Mouse (Mus musculus) leukemia stem cell, adult 10-12 weeks (primary cell): ENCODE data around the gene Syngr4. TPM values are rescaled to one million over a fixed set of nuclear protein-coding genes. Genes with fewer than 3 reads are reported as not detected.

ENCODE experiments used
- polyA plus RNA-seq: library from polyadenylated mRNA; stranded (reverse); fragments of >175 nt; gene quantifications from 2 replicates; pipeline ENCODE4 v1.2.3, GENCODE M21; 2012; ENCODE audit warnings: low replicate concordance

The Syngr4 gene
- 1.0 and 3.0 TPM in 2 replicates for polyA plus RNA-seq

DNA sequence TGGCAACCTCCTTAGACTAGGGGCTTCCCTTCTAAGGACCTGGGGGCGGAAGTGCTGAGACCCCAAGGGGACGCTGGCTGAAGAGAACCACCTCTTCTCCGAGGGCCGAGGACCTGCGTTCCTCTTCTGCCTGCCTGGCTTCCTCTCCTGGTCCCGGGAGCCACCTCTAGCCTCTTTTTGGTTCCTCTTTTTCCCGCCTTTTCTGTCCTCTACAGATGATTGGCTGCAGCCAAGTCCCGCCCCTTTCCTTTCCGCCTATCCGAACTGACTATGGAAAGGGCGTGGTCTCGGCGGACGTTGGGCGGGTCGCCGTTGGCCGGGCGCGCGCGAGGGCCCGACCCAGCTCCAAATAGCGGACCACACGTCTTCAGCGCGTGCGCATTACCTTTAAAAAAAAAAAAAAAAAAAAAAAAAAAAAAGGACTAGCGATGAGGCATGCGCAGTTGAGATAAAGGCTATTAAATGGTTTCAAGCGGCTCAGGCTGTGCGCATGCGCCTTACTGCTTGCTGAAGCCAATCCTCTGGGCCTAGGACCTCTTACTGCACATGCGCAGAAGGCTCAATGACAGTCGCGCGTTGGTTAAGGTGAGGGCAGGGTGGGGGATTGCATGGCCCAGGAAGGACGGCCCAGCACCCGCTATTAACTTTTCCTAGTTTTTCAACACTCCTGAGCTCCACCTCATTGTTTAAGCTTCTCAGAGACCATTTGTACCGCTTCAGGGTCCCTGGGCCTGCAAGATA, at the start of gene Syngr4, which contains the start of gene Tmem143:
TSS of gene Syngr4 (minus strand) at position 198 of the 741 bp plus-strand sequence.
TSS of gene Tmem143 (plus strand) at position 425 of the 741 bp plus-strand sequence.

DNA sequence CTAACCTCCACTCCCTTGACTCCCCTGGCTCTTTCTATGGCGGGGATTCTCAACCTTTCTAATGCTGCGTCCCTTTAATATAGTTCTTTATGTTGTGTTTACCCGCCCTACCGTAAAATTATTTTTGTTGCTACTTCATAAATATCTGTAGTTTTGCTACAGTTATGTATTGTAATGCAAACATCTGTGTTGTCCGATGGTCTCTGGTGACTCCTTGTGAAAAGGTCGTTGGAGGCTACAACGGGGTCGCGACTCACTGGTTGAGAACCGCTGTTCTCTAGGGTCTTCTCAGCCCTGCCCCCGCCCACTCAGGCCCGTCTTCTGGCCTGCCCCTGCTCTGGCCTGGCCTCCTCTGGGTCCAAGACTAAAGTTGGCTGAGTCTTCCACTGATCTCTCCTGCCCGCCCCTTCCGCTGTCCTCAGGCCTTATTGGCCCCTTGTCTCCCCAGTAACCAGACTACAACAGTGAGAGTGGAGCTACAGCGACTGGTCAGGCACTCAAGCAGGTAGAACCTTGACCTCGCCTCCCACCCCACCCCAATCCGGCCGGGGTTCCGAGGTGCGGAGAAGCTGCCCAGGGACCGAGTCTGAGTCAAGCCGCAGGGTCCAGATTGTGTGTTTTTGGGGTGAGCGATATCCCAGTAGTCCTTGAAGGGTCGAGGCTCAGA, 27.4 kb upstream of the Syngr4 start, which contains the start of gene Ccdc114:
TSS of gene Ccdc114 (plus strand) at position 311 of the 667 bp plus-strand sequence.

DNA sequence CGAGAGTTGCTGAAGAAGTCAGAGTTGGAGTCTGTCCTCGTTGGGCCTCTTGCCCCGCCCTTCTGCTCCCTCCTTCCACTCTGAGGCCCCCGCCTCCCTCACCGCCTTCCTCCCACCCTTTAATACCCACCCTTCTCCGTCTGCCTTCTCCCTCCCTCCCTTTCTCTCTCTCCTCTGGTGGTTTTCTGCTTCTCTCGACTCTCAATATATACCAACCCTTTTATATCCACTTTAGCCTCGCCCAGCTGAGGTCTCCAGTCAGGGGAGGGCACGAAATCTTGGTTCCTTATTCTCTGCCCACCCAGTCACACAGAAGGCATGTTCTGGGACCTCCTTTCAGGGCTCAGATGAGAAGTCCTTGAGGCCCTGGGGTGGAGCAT, 24.7 kb upstream of the Syngr4 start, which contains the start of gene Emp3:
TSS of gene Emp3 (minus strand) at position 163 of the 380 bp plus-strand sequence.

DNA sequence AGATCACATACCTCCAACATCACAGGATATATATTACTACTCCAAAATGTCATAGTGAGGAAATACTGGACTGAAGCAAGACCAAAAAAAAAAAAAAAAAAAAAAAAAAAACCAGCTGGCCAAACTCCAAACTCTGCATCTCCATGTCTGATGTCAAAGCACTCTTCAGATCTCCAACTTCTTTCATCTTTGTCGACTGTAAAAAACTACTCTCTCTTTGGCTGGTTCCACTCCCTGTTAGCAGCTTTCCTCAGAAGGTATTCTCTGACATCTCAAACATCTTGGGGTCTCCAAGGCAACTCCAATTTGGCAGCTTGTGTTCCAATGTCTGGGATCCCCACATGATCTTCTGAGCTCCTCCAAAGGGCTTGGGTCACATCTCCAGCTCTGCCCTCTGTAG, 18.2 kb downstream of the Syngr4 start, which contains the start of gene Grin2d:
TSS of gene Grin2d (minus strand) at position 101 of the 400 bp plus-strand sequence.

DNA sequence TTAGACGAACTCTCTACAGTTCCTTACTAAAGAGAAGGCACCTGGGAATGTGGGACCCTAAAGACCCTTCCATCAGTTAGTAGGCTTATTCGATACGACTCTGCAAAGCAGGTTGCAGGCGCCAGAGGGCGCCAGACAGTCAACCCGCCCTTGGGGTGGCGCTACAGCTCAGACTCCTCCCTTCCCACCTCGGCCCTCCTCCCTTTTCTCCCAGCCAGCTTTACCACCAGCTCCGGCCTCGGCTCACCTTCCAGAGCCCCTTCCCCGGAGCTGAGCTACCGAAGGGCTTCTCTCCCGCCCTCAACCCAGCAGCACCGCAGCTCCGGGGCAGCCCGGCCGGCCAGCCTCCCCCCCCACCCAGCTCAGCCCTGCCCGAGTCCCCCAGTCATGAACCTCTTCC, 23.9 kb downstream of the Syngr4 start, which contains the start of gene Kdelr1:
TSS of gene Kdelr1 (plus strand) at position 149 of the 400 bp plus-strand sequence.

Other genes starting within 250 kb of the Syngr4 start
- gene Fut2, start 230.3 kb downstream of the Syngr4 start, polyA plus RNA-seq = not detected in 2 replicates
- gene Ntn5, start 212.7 kb downstream of the Syngr4 start, polyA plus RNA-seq = 0.69 and 0.93 TPM in 2 replicates
- not detected in 2 replicates for gene Sec1, start 202.3 kb downstream of the Syngr4 start, polyA plus RNA-seq
- 0.55 TPM in 1 of 2 replicates, not detected in the other for gene Car11, start 196.9 kb downstream of the Syngr4 start, polyA plus RNA-seq
- gene Dbp, start 191.6 kb downstream of the Syngr4 start, polyA plus RNA-seq = 7.1 and 10.3 TPM in 2 replicates
- gene Rpl18, start 181.3 kb downstream of the Syngr4 start, polyA plus RNA-seq = 7,435 and 17,506 TPM in 2 replicates
- 120 and 196 TPM in 2 replicates for gene Sphk2, start 178.7 kb downstream of the Syngr4 start, polyA plus RNA-seq
- 2.5 and 3.1 TPM in 2 replicates for gene Fam83e, start 175.5 kb downstream of the Syngr4 start, polyA plus RNA-seq
- gene Spaca4, start 170.9 kb downstream of the Syngr4 start, polyA plus RNA-seq = not detected in 2 replicates
- 0.23 and 0.87 TPM in 2 replicates for gene Lmtk3, start 113.0 kb downstream of the Syngr4 start, polyA plus RNA-seq
- gene Sult2b1, start 112.0 kb downstream of the Syngr4 start, polyA plus RNA-seq = not detected in 2 replicates
- 111 and 339 TPM in 2 replicates for gene Cyth2, start 82.1 kb downstream of the Syngr4 start, polyA plus RNA-seq
- 0.52 and 0.74 TPM in 2 replicates for gene Kcnj14, start 71.9 kb downstream of the Syngr4 start, polyA plus RNA-seq
- 35.1 and 38.4 TPM in 2 replicates for gene Grwd1, start 65.8 kb downstream of the Syngr4 start, polyA plus RNA-seq
- gene Kdelr1, start 23.9 kb downstream of the Syngr4 start, polyA plus RNA-seq = 924 and 1,158 TPM in 2 replicates
- gene Grin2d, start 18.3 kb downstream of the Syngr4 start, polyA plus RNA-seq = 0.38 and 0.52 TPM in 2 replicates
- 14.5 and 32.3 TPM in 2 replicates for gene Tmem143, start 227 bp upstream of the Syngr4 start, polyA plus RNA-seq
- gene Emp3, start 24.7 kb upstream of the Syngr4 start, polyA plus RNA-seq = 44.3 and 105 TPM in 2 replicates
- 0.83 and 1.0 TPM in 2 replicates for gene Ccdc114, start 27.4 kb upstream of the Syngr4 start, polyA plus RNA-seq
- gene Abcc6, start 133.6 kb upstream of the Syngr4 start, polyA plus RNA-seq = 0.03 TPM in 1 of 2 replicates, not detected in the other
- gene Nomo1, start 137.0 kb upstream of the Syngr4 start, polyA plus RNA-seq = 106 and 111 TPM in 2 replicates
- not detected in 2 replicates for gene Kcnj11, start 204.1 kb upstream of the Syngr4 start, polyA plus RNA-seq